Mouse (Mus musculus) cortical plate, adult 2 months (tissue): ENCODE measurements around the gene Tpsb2.

Experiments
- CTCF ChIP-seq: fragments of 200-500 bp; IDR thresholded peaks from 2 replicates; pipeline ENCODE4 v1.5.1; 2011; ENCODE audit warnings: mild to moderate bottlenecking, control low read depth, low read length; ENCODE audit not compliant: insufficient read depth; ENCODE audit errors: extremely low read depth
- POLR2A ChIP-seq: fragments of 200-500 bp; IDR thresholded peaks from 2 replicates; pipeline ENCODE4 v1.6.1; 2011; ENCODE audit warnings: mild to moderate bottlenecking, low read length, control low read depth; ENCODE audit not compliant: insufficient read depth; ENCODE audit errors: extremely low read depth

DNA sequence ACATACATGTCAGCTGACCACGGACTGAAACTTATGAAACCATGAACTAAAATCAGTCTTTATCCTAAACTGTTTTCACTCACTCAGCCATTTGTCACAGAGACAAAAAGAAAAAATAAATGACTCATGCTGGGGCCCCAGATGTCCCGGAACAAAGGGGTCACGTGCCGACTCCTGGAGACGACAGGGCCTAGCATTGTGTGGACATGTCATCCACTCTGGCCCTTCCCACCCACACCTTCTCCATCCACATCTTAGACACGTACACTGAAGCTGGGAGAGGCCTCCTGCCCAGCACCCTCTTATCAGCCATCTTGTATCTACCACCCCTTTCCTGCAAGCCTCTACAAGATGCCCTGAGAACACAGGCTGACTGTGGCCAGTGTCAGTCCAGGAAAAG is 51.9 kb downstream of the Tpsb2 start:
- TF ChIP-seq POLR2A: no peak
- TF ChIP-seq CTCF: no peak
